Mouse (Mus musculus) B cell, adult 62 days (primary cell): ENCODE results near the gene Sod1. TPM values are rescaled to one million over a fixed set of nuclear protein-coding genes. Genes with fewer than 3 reads are reported as not detected.

ENCODE experiments used
- total RNA-seq: library from RNA; stranded (reverse); gene quantifications from 4 replicates; pipeline ENCODE4 v1.2.4, GENCODE M21; 2023

Sod1 gene
- total RNA-seq = 191 to 205 TPM (median 195 TPM) in 4 replicates

DNA sequence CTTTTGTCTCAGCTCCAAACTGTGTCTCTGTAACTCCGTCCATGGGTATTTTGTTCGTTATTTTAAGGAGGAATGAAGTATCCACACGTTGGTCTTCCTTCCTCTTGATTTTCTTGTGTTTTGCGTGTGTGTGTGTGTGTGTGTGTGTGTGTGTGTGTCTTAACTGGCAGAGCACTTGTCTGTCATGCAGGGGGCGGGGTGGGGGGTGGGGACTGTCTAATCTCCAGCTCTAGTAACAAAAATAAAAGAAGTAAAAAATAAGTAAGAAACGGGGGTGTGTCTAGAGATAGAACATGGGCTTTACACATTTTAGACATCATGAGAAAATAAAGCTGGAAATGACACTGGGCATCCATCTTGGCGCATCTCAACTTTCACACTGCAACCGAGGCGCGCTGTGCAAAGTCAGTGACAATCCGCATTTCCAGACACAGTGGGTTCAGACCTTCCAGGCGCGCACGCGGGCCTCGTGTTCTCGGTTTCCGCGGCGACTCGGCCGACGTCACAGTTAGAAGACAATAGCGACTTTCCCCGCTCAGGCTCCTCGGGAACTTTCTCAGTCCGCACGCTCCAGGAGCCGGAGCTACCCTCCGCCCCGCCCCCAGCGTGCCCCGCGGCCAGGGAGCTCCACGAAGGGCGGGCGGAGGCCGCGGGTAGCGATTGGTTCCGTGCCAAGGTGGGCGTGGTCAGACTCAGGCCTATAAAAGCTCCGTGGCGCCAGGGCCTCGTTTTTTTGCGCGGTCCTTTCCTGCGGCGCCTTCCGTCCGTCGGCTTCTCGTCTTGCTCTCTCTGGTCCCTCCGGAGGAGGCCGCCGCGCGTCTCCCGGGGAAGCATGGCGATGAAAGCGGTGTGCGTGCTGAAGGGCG, at the start of gene Sod1:
Sod1 (plus strand) TSS at position 729 of the 866 bp plus-strand sequence.

Other genes with a start within 250 kb of the Sod1 start
- 1.2 to 2.3 TPM (median 1.4 TPM) in 4 replicates for gene Tiam1, start 77.0 kb upstream of the Sod1 start, total RNA-seq
- 136 to 154 TPM (median 141 TPM) in 4 replicates for gene Scaf4, start 63.7 kb downstream of the Sod1 start, total RNA-seq
- not detected in 4 replicates for gene Hunk, start 165.3 kb downstream of the Sod1 start, total RNA-seq